Mouse (Mus musculus): ENCODE measurements around the gene Fam13c. TPM values are rescaled to one million over a fixed set of nuclear protein-coding genes. Genes with fewer than 3 reads are reported as not detected.

The Fam13c gene
- polyA plus RNA-seq, 1 experiment: 22.4 TPM

GRCm38 (mm10) chr10:70417811-70418486 is 22.3 kb upstream of the Fam13c start:
- no peak for TF ChIP-seq POLR2A (IDR thresholded peaks at IDR 0.05; ENCODE audit: insufficient read depth, low read length)
- TF ChIP-seq CTCF (IDR thresholded peaks at IDR 0.05; ENCODE audit: low read depth, low read length): no peak
- no peak for TF ChIP-seq EP300 (IDR thresholded peaks at IDR 0.05; ENCODE audit: insufficient read depth, low read depth, low read length)
- H3K4me3 ChIP-seq (ENCODE audit: low read depth, low read length): no peak overlapping the region
- no peaks in the 10 kb centered on the region for H3K36me3 ChIP-seq (ENCODE audit: control insufficient read depth, insufficient read depth, low read length, poor library complexity, severe bottlenecking)
- H3K27ac ChIP-seq (ENCODE audit: insufficient read depth, low read length): no peak overlapping the region
- H3K9me3 ChIP-seq (replicated peaks; ENCODE audit: control insufficient read depth, insufficient read depth, low read length, poor library complexity, severe bottlenecking): no peaks in the 10 kb centered on the region
- no peaks in the 10 kb centered on the region for H3K4me1 ChIP-seq (ENCODE audit: control insufficient read depth, insufficient read depth, low read length)
- H3K27me3 ChIP-seq (ENCODE audit: control insufficient read depth, insufficient read depth, low read length, poor library complexity, severe bottlenecking): no peaks in the 10 kb centered on the region
- no peak overlapping the region for H3K9ac ChIP-seq (ENCODE audit: low read depth, poor library complexity, severe bottlenecking)

GRCm38 (mm10) chr10:70419282-70420264 is 20.7 kb upstream of the Fam13c start:
- no peak overlapping the region for H3K9ac ChIP-seq (ENCODE audit: low read depth, poor library complexity, severe bottlenecking)
- no peaks in the 10 kb centered on the region for H3K4me1 ChIP-seq (ENCODE audit: control insufficient read depth, insufficient read depth, low read length)
- no peak overlapping the region for H3K4me3 ChIP-seq (ENCODE audit: low read depth, low read length)
- H3K27ac ChIP-seq (ENCODE audit: insufficient read depth, low read length): no peak overlapping the region
- no peaks in the 10 kb centered on the region for H3K36me3 ChIP-seq (ENCODE audit: control insufficient read depth, insufficient read depth, low read length, poor library complexity, severe bottlenecking)
- H3K9me3 ChIP-seq (replicated peaks; ENCODE audit: control insufficient read depth, insufficient read depth, low read length, poor library complexity, severe bottlenecking): no peaks in the 10 kb centered on the region
- TF ChIP-seq CTCF (IDR thresholded peaks at IDR 0.05; ENCODE audit: low read depth, low read length) (no peak), POLR2A (IDR thresholded peaks at IDR 0.05; ENCODE audit: insufficient read depth, low read length) (no peak), EP300 (IDR thresholded peaks at IDR 0.05; ENCODE audit: insufficient read depth, low read depth, low read length) (no peak)
- no peaks in the 10 kb centered on the region for H3K27me3 ChIP-seq (ENCODE audit: control insufficient read depth, insufficient read depth, low read length, poor library complexity, severe bottlenecking)

GRCm38 (mm10) chr10:70426373-70426772 is 13.9 kb upstream of the Fam13c start:
- Histone ChIP-seq H3K9me3 (replicated peaks; ENCODE audit: control insufficient read depth, insufficient read depth, low read length, poor library complexity, severe bottlenecking) (no peaks in the 10 kb centered on the region), H3K4me1 (ENCODE audit: control insufficient read depth, insufficient read depth, low read length) (no peaks in the 10 kb centered on the region), H3K27ac (ENCODE audit: insufficient read depth, low read length) (peak overlapping the region; percentile 33; the same call in 1 of the 2 replicates), H3K36me3 (ENCODE audit: control insufficient read depth, insufficient read depth, low read length, poor library complexity, severe bottlenecking) (no peaks in the 10 kb centered on the region), H3K4me3 (ENCODE audit: low read depth, low read length) (no peak overlapping the region), H3K27me3 (ENCODE audit: control insufficient read depth, insufficient read depth, low read length, poor library complexity, severe bottlenecking) (no peaks in the 10 kb centered on the region), H3K9ac (ENCODE audit: low read depth, poor library complexity, severe bottlenecking) (no peak overlapping the region)
- TF ChIP-seq CTCF (IDR thresholded peaks at IDR 0.05; ENCODE audit: low read depth, low read length): no peak
- no peak for TF ChIP-seq POLR2A (IDR thresholded peaks at IDR 0.05; ENCODE audit: insufficient read depth, low read length)
- TF ChIP-seq EP300 (IDR thresholded peaks at IDR 0.05; ENCODE audit: insufficient read depth, low read depth, low read length): no peak

- no peaks in the 10 kb centered on the region for H3K36me3 ChIP-seq (ENCODE audit: control insufficient read depth, insufficient read depth, low read length, poor library complexity, severe bottlenecking)
- TF ChIP-seq POLR2A (IDR thresholded peaks at IDR 0.05; ENCODE audit: insufficient read depth, low read length) (no peak), EP300 (IDR thresholded peaks at IDR 0.05; ENCODE audit: insufficient read depth, low read depth, low read length) (no peak), CTCF (IDR thresholded peaks at IDR 0.05; ENCODE audit: low read depth, low read length) (no peak)
- H3K27ac ChIP-seq (ENCODE audit: insufficient read depth, low read length): no peak overlapping the region
- no peak overlapping the region for H3K9ac ChIP-seq (ENCODE audit: low read depth, poor library complexity, severe bottlenecking)
- no peaks in the 10 kb centered on the region for H3K9me3 ChIP-seq (replicated peaks; ENCODE audit: control insufficient read depth, insufficient read depth, low read length, poor library complexity, severe bottlenecking)
- no peaks in the 10 kb centered on the region for H3K27me3 ChIP-seq (ENCODE audit: control insufficient read depth, insufficient read depth, low read length, poor library complexity, severe bottlenecking)
- H3K4me3 ChIP-seq (ENCODE audit: low read depth, low read length): no peak overlapping the region
- H3K4me1 ChIP-seq (ENCODE audit: control insufficient read depth, insufficient read depth, low read length): no peaks in the 10 kb centered on the region
These were observed 12.1 kb upstream of the Fam13c start for GRCm38 (mm10) chr10:70428121-70428662.

GRCm38 (mm10) chr10:70429341-70429740 is 10.9 kb upstream of the Fam13c start:
- H3K9ac ChIP-seq (ENCODE audit: low read depth, poor library complexity, severe bottlenecking): no peak overlapping the region
- no peaks in the 10 kb centered on the region for H3K27me3 ChIP-seq (ENCODE audit: control insufficient read depth, insufficient read depth, low read length, poor library complexity, severe bottlenecking)
- H3K4me1 ChIP-seq (ENCODE audit: control insufficient read depth, insufficient read depth, low read length): no peaks in the 10 kb centered on the region
- no peak overlapping the region for H3K27ac ChIP-seq (ENCODE audit: insufficient read depth, low read length)
- no peaks in the 10 kb centered on the region for H3K36me3 ChIP-seq (ENCODE audit: control insufficient read depth, insufficient read depth, low read length, poor library complexity, severe bottlenecking)
- no peak overlapping the region for H3K4me3 ChIP-seq (ENCODE audit: low read depth, low read length)
- TF ChIP-seq POLR2A (IDR thresholded peaks at IDR 0.05; ENCODE audit: insufficient read depth, low read length) (no peak), CTCF (IDR thresholded peaks at IDR 0.05; ENCODE audit: low read depth, low read length) (no peak), EP300 (IDR thresholded peaks at IDR 0.05; ENCODE audit: insufficient read depth, low read depth, low read length) (no peak)
- no peaks in the 10 kb centered on the region for H3K9me3 ChIP-seq (replicated peaks; ENCODE audit: control insufficient read depth, insufficient read depth, low read length, poor library complexity, severe bottlenecking)

Data from ES-Bruce4 (cell line).